Mouse (Mus musculus) brain, adult 2 months (tissue): ENCODE measurements around the gene Odf3l1.

Source experiments
- DNase-seq: peaks from one replicate; pipeline ENCODE4 v3.0.0; 2011; ENCODE audit warnings: low read depth, low spot score

Gene Odf3l1

GRCm38 (mm10) chr9:56882283-56882682, 17.8 kb upstream of the Odf3l1 start:
- DNase-seq, result peak; percentile 41

GRCm38 (mm10) chr9:56881539-56882082, 17.1 kb upstream of the Odf3l1 start:
- DNase-seq, result peak; percentile 85

- peak; percentile 84 for DNase-seq
Measured at GRCm38 (mm10) chr9:56880790-56881189, 16.3 kb upstream of the Odf3l1 start.

- peak; percentile 44 for DNase-seq
Measured at GRCm38 (mm10) chr9:56877284-56877683, 12.8 kb upstream of the Odf3l1 start.

- peak; percentile 75 for DNase-seq
Measured at GRCm38 (mm10) chr9:56876784-56877183, 12.3 kb upstream of the Odf3l1 start.

- DNase-seq, result peak; percentile 78
Measured at GRCm38 (mm10) chr9:56873097-56873496, 8.6 kb upstream of the Odf3l1 start.

- DNase-seq, result no peak
Measured at GRCm38 (mm10) chr9:56872105-56872903, 7.8 kb upstream of the Odf3l1 start.

- DNase-seq, result peak; percentile 48
Measured at GRCm38 (mm10) chr9:56871191-56871590, 6.7 kb upstream of the Odf3l1 start.

GRCm38 (mm10) chr9:56870778-56871177, 6.3 kb upstream of the Odf3l1 start:
- no peak for DNase-seq

- DNase-seq, result peak; percentile 90
Measured at GRCm38 (mm10) chr9:56869552-56869951, 5.1 kb upstream of the Odf3l1 start.

GRCm38 (mm10) chr9:56868292-56868691, 3.8 kb upstream of the Odf3l1 start:
- peak; percentile 70 for DNase-seq

GRCm38 (mm10) chr9:56866430-56866829, 2.0 kb upstream of the Odf3l1 start:
- DNase-seq, result no peak

GRCm38 (mm10) chr9:56865673-56866400, 1.4 kb upstream of the Odf3l1 start:
- no peak for DNase-seq

GRCm38 (mm10) chr9:56864832-56865231, 353 bp upstream of the Odf3l1 start, which contains the start of gene Cspg4:
Cspg4 (plus strand) TSS chr9:56865033.
- DNase-seq, result no peak

- no peak for DNase-seq
Measured at GRCm38 (mm10) chr9:56862863-56863262, 1.6 kb downstream of the Odf3l1 start.

GRCm38 (mm10) chr9:56860486-56861269, 3.8 kb downstream of the Odf3l1 start:
- DNase-seq, result no peak

- no peak for DNase-seq
Measured at GRCm38 (mm10) chr9:56860035-56860434, 4.4 kb downstream of the Odf3l1 start.

- DNase-seq, result no peak
Measured at GRCm38 (mm10) chr9:56857463-56857862, 7.0 kb downstream of the Odf3l1 start.

GRCm38 (mm10) chr9:56851778-56852177, 12.7 kb downstream of the Odf3l1 start:
- no peak for DNase-seq

- DNase-seq, result no peak
Measured at GRCm38 (mm10) chr9:56850905-56851252, 13.6 kb downstream of the Odf3l1 start.

- peak; percentile 80 for DNase-seq
Measured at GRCm38 (mm10) chr9:56850128-56850904, 14.2 kb downstream of the Odf3l1 start.
